Mouse (Mus musculus): ENCODE data around the gene Lmo4.

GRCm38 (mm10) chr3:144222381-144222780 is 17.4 kb upstream of the Lmo4 start:
- TF ChIP-seq POLR2A (IDR thresholded peaks at IDR 0.05; ENCODE audit: borderline replicate concordance, insufficient read depth, low read length) = no peak
- no peak for TF ChIP-seq CTCF (IDR thresholded peaks at IDR 0.05; ENCODE audit: borderline replicate concordance, insufficient read depth, low read depth, low read length)

Measured in cerebellum, adult 2 months (tissue).